Mouse (Mus musculus): ENCODE data around the gene Spaar.
"Not testable (repeated sequence)": the region's sequence is repeated elsewhere in the genome, so short reads cannot be mapped to it uniquely, and the experiment has no call there.

Gene Spaar

GRCm38 (mm10) chr4:43729126-43729525 is 708 bp upstream of the Spaar start:
- no peak for DNase-seq

GRCm38 (mm10) chr4:43730750-43731297 is 990 bp downstream of the Spaar start:
- DNase-seq = no peak

- DNase-seq = no peak
Observed at GRCm38 (mm10) chr4:43732171-43732570, 2.3 kb downstream of the Spaar start.

- no peak for DNase-seq
Observed at GRCm38 (mm10) chr4:43733186-43733585, 3.4 kb downstream of the Spaar start.

- DNase-seq = no peak
Observed at GRCm38 (mm10) chr4:43737144-43737543, 7.3 kb downstream of the Spaar start.

GRCm38 (mm10) chr4:43738989-43739674 is 9.3 kb downstream of the Spaar start:
- DNase-seq = no peak

- no peak for DNase-seq
Observed at GRCm38 (mm10) chr4:43741526-43741925, 11.7 kb downstream of the Spaar start.

GRCm38 (mm10) chr4:43742637-43743036 is 12.8 kb downstream of the Spaar start:
- DNase-seq = no peak

GRCm38 (mm10) chr4:43743099-43743498 is 13.3 kb downstream of the Spaar start:
- DNase-seq = peak; percentile 40 to 50

- no peak for DNase-seq
Observed at GRCm38 (mm10) chr4:43745187-43745586, 15.4 kb downstream of the Spaar start.

GRCm38 (mm10) chr4:43757213-43757612 is 27.4 kb downstream of the Spaar start:
- DNase-seq = no peak

- peak; percentile 38 to 55 for DNase-seq
Observed at GRCm38 (mm10) chr4:43759571-43760418, 30.0 kb downstream of the Spaar start.

- DNase-seq = peak; percentile 59
Observed at GRCm38 (mm10) chr4:43760460-43760859, 30.6 kb downstream of the Spaar start.

- DNase-seq = no peak
Observed at GRCm38 (mm10) chr4:43761336-43761735, 31.5 kb downstream of the Spaar start.

- peak; percentile 74 to 77 for DNase-seq
Observed at GRCm38 (mm10) chr4:43763410-43763809, 33.6 kb downstream of the Spaar start.

- DNase-seq = no peak
Observed at GRCm38 (mm10) chr4:43768341-43768740, 38.5 kb downstream of the Spaar start.

GRCm38 (mm10) chr4:43769374-43769773 is 39.5 kb downstream of the Spaar start:
- no peak for DNase-seq

- no peak for DNase-seq
Observed at GRCm38 (mm10) chr4:43770909-43771308, 41.1 kb downstream of the Spaar start, which contains the start of gene Olfr159. Gene Olfr159, minus strand, starts transcription at chr4:43771009.

GRCm38 (mm10) chr4:43771626-43772025 is 41.8 kb downstream of the Spaar start:
- no peak for DNase-seq

- DNase-seq = no peak
Observed at GRCm38 (mm10) chr4:43772304-43772703, 42.5 kb downstream of the Spaar start.

GRCm38 (mm10) chr4:43795296-43795695 is 65.5 kb downstream of the Spaar start:
- no peak for DNase-seq

GRCm38 (mm10) chr4:43795844-43796243 is 66.0 kb downstream of the Spaar start:
- DNase-seq = not testable (repeated sequence)

GRCm38 (mm10) chr4:43798936-43799335 is 69.1 kb downstream of the Spaar start:
- DNase-seq = no peak

Measured in kidney, postnatal 4 days (tissue).